Mouse (Mus musculus) ES-Bruce4 (cell line): ENCODE data around the gene Tlx2. TPM values are rescaled to one million over a fixed set of nuclear protein-coding genes. Genes with fewer than 3 reads are reported as not detected.

Experiments
- H3K27ac ChIP-seq: 2 replicates; pipeline ENCODE4 v1.5.1; 2012; ENCODE audit warnings: low read length, inconsistent platforms; ENCODE audit not compliant: insufficient read depth
- H3K27me3 ChIP-seq: 2 replicates; pipeline ENCODE4 v1.6.1; 2012; ENCODE audit warnings: mild to moderate bottlenecking, low read length, inconsistent platforms; ENCODE audit not compliant: control insufficient read depth, poor library complexity, insufficient read depth, severe bottlenecking
- H3K36me3 ChIP-seq: 2 replicates; pipeline ENCODE4 v1.6.1; 2012; ENCODE audit warnings: inconsistent platforms, mild to moderate bottlenecking, low read length, moderate library complexity; ENCODE audit not compliant: control insufficient read depth, poor library complexity, insufficient read depth, severe bottlenecking
- H3K4me1 ChIP-seq: one replicate; pipeline ENCODE4 v1.8.1; 2011; ENCODE audit warnings: low read length; ENCODE audit not compliant: control insufficient read depth, insufficient read depth
- H3K4me3 ChIP-seq: 2 replicates; pipeline ENCODE4 v1.5.1; 2011; ENCODE audit warnings: low read depth, mild to moderate bottlenecking, low read length
- H3K9ac ChIP-seq: 2 replicates; pipeline ENCODE4 v1.6.1; 2012; ENCODE audit warnings: low read depth, mild to moderate bottlenecking, inconsistent platforms; ENCODE audit not compliant: poor library complexity, severe bottlenecking
- H3K9me3 ChIP-seq: replicated peaks from 2 replicates; pipeline ENCODE4 v1.6.1; 2012; ENCODE audit warnings: mild to moderate bottlenecking, low read length, inconsistent platforms; ENCODE audit not compliant: control insufficient read depth, poor library complexity, insufficient read depth, severe bottlenecking
- CTCF ChIP-seq: IDR thresholded peaks from one replicate; pipeline ENCODE4 v1.8.1; 2011; ENCODE audit warnings: low read depth, low read length
- EP300 ChIP-seq: IDR thresholded peaks from 2 replicates; pipeline ENCODE4 v1.6.1; 2011; ENCODE audit warnings: low read depth, low read length; ENCODE audit not compliant: insufficient read depth
- POLR2A ChIP-seq: IDR thresholded peaks from one replicate; pipeline ENCODE4 v1.8.1; 2011; ENCODE audit warnings: low read length; ENCODE audit not compliant: insufficient read depth
- polyA plus RNA-seq: library from polyadenylated mRNA; stranded (reverse); fragments of >200 nt; gene quantifications from 2 replicates; pipeline ENCODE4 v1.2.4, GENCODE M21; 2011; ENCODE audit warnings: low read depth; ENCODE audit not compliant: missing spikeins, insufficient read depth, insufficient read length

The Tlx2 gene
- polyA plus RNA-seq, 1 experiment: not detected

DNA sequence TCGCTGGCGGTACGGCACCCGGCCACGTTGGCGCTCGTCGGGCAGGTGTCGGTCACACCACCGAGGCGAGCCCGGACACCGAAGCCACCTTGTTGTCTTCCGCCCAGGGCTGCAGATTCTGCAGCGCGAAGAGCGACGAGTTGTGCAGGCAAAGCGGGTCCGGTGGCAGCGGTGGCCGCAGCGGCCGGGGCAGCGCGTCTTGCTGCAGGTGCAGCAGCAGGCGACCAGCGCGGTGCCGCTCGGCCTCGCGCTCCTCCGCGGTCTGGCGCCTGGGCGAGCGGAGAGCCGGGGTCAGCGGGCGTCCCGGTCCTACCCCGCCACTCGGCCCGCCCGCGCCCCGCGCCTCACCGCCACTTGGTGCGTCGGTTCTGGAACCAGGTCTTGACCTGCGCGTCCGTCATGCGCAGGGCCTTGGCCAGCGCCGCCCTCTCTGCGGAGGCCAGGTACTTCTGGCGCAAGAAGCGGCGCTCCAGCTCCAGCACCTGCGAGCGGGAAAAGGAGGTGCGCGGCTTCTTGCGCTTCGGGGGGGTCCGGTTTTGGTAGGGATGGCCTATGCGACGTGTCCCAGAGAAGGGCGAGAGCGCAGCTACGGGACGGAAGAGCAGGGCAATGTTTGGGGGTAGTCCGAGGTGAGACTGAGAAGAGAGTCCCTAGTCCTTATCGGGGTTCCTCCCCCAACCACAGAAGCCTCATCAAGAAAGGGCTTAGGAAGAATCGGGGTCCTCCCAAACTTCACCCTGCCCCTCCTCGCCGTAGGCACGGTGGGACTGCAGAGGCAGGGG, 1.2 kb downstream of the Tlx2 start:
- Histone ChIP-seq H3K4me3 (peak overlapping the region; percentile 65), H3K9ac (peak overlapping the region; percentile 17; the same call in 1 of the 2 replicates), H3K36me3 (no peaks in the 10 kb centered on the region), H3K27ac (no peak overlapping the region), H3K27me3 (peaks cover 35% of the 10 kb centered on the region), H3K4me1 (no peaks in the 10 kb centered on the region), H3K9me3 (no peaks in the 10 kb centered on the region)
- TF ChIP-seq CTCF: no peak
- TF ChIP-seq EP300: no peak
- no peak for TF ChIP-seq POLR2A

DNA sequence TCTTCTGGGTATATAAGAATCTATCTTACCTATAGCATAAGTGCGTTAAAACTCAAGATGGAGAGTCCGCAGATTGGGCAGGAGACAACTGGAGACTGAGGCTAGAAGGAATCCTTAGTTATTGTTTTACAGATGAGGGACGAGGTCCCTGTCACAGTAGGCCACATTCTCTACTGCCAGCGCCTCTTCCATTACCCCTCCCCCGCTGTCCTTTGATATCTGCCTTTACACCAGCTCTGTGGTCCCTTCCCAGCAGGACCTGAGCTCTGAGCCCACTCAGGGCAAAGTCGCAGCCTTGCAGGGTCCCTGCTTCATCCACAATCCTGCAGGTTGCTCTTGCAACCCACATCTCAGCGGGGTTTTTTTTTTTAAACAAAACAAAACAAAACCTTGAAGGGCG, 1.9 kb downstream of the Tlx2 start:
- Histone ChIP-seq H3K27ac (no peak overlapping the region), H3K9ac (peak overlapping the region; percentile 17; the same call in 1 of the 2 replicates), H3K9me3 (no peaks in the 10 kb centered on the region), H3K27me3 (peaks cover 35% of the 10 kb centered on the region), H3K4me3 (no peak overlapping the region), H3K36me3 (no peaks in the 10 kb centered on the region), H3K4me1 (no peaks in the 10 kb centered on the region)
- TF ChIP-seq POLR2A (no peak), CTCF (no peak), EP300 (no peak)

DNA sequence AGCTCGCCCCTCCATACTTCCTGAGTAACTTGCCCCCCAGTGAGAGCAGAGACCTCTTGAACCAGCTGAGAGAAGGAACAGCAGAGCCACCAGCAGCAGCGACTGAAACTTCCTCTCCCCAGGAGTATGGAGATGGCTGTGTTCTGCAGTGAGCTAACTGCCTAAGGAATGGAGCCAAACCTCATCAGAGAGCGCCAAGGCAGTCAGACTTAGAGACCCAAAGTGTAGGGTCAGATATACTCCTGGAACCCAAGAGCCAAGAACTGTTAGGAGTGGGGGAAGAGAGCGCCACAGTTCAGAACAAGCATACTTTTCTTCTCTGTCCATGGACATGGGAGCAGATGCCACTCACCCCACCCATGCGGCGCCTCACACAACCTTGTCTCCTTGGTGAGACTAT, 3.7 kb downstream of the Tlx2 start:
- Histone ChIP-seq H3K9me3 (no peaks in the 10 kb centered on the region), H3K4me3 (no peak overlapping the region), H3K36me3 (no peaks in the 10 kb centered on the region), H3K9ac (no peak overlapping the region), H3K27me3 (peaks cover 35% of the 10 kb centered on the region), H3K27ac (no peak overlapping the region), H3K4me1 (no peaks in the 10 kb centered on the region)
- TF ChIP-seq EP300 (no peak), CTCF (no peak), POLR2A (no peak)

DNA sequence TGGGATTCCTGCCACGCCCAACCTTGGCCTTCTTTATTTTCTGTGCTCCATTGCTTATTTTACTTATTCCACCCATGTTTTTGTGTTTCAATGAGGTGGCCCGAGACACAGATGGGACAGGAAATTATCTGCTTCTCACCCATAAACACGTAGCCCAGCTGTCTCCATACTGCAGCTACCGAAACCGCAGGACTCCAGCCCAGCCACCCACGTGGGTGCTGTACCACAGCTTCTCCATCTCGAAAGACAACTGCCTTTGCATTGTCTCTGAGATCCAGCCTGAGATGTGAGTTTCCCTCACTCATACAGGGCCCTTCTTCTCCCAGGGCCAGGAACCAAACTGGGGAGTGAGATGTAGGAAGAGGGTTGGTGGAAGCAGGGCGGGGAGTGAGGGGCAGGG, 4.1 kb downstream of the Tlx2 start:
- no peak overlapping the region for H3K27ac ChIP-seq

DNA sequence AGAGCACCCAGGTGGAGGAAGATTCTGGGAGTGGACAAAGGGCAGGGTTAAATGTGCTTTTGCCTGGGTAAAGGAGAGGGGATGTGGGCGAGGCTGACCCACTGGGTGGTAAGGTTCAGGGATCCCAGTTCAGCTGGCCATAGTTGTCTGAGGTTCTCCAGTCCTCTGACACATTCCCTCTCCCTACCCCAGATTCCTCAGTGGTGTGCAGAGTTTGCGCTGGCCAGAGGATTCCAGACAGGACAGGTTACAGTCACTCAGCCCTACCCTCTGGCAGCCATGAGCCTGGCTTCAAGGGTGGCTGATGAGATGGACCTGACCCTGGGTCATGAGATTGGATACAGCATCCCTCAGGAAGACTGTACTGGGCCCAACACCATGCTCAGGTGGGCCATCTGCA, 11.4 kb downstream of the Tlx2 start:
- Histone ChIP-seq H3K9me3 (no peaks in the 10 kb centered on the region), H3K27ac (no peak overlapping the region), H3K4me1 (peaks cover 4% of the 10 kb centered on the region), H3K9ac (no peak overlapping the region), H3K4me3 (no peak overlapping the region), H3K27me3 (no peaks in the 10 kb centered on the region), H3K36me3 (peaks cover 5% of the 10 kb centered on the region; the same call in 1 of the 2 replicates)
- TF ChIP-seq EP300 (no peak), POLR2A (no peak), CTCF (no peak)

More for the DNA sequence above, 4.1 kb downstream of the Tlx2 start:
- Histone ChIP-seq H3K36me3 (no peaks in the 10 kb centered on the region), H3K4me1 (no peaks in the 10 kb centered on the region), H3K9me3 (no peaks in the 10 kb centered on the region), H3K9ac (no peak overlapping the region), H3K27me3 (peaks cover 34% of the 10 kb centered on the region), H3K4me3 (no peak overlapping the region)
- TF ChIP-seq CTCF (no peak), EP300 (no peak), POLR2A (no peak)

DNA sequence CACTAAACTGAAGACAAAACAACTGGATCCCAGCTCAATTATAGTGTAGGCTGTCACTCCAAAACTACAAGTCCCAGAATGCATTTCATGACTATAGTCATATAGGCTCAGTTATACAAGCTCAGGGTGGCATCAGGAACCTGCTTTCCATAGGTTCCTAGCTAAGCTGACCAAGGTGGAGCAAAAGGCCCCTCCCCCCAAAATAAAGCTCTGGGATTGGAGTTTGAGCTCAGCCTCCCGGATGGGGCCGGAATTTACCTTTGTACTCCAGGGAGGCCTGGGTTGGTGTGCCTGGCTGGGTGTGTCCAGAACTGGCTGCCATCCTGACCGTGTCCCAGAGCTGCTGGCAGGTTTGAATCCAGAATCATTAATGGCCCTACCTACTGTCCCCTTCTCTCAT, 12.3 kb downstream of the Tlx2 start, which contains the start of gene Dqx1:
Dqx1 (plus strand) TSS at position 55 of the 400 bp plus-strand sequence.
- H3K27me3 ChIP-seq: no peaks in the 10 kb centered on the region
- H3K9me3 ChIP-seq: no peaks in the 10 kb centered on the region
- H3K27ac ChIP-seq: no peak within 1 kb of the TSS
- H3K4me1 ChIP-seq: peaks cover 4% of the 10 kb centered on the region
- peak within 1 kb of the TSS; percentile 39 for H3K4me3 ChIP-seq
- TF ChIP-seq POLR2A (no peak), CTCF (no peak), EP300 (no peak)
- 0 out of 2 replicates have a peak within 1 kb of the TSS, but pooled peaks have one; percentile 14 for H3K9ac ChIP-seq
- peaks cover 5% of the 10 kb centered on the region; the same call in 1 of the 2 replicates for H3K36me3 ChIP-seq
